Mouse (Mus musculus) splenic B cell, adult 2 months (primary cell): ENCODE data around the gene Il22.
"Not testable (repeated sequence)": the region's sequence is repeated elsewhere in the genome, so short reads cannot be mapped to it uniquely, and the experiment has no call there.

Source experiments
- DNase-seq: peaks from one replicate; pipeline ENCODE4 v3.0.0-alpha.2; 2011; ENCODE audit warnings: low read depth, low spot score
- H3K27me3 ChIP-seq: 2 replicates; pipeline ENCODE4 v1.6.1; 2012; ENCODE audit warnings: mild to moderate bottlenecking, low read length, moderate library complexity, mixed read lengths; ENCODE audit not compliant: control insufficient read depth, poor library complexity, insufficient read depth, severe bottlenecking
- H3K36me3 ChIP-seq: 2 replicates; pipeline ENCODE4 v1.6.1; 2012; ENCODE audit warnings: mild to moderate bottlenecking, low read length, moderate library complexity, mixed read lengths; ENCODE audit not compliant: control insufficient read depth, poor library complexity, insufficient read depth, severe bottlenecking

Il22 gene

DNA sequence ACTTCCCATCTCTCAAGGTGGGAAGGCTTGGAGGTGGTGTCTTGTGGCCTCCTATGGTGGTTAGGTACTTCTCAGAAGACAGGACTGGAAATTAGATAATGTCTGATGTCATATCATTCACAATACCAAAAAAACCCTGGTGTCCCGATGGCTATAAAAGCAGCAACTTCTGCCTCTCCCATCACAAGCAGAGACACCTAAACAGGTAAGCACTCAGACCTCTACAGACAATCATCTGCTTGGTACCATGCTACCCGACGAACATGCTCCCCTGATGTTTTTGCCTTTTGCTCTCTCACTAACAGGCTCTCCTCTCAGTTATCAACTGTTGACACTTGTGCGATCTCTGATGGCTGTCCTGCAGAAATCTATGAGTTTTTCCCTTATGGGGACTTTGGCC is at the start of gene Il22:
TSS of gene Il22 (plus strand) at position 301 of the 400 bp plus-strand sequence.
- no peaks in the 10 kb centered on the region for H3K36me3 ChIP-seq
- no peaks in the 10 kb centered on the region for H3K27me3 ChIP-seq
- DNase-seq, result no peak

DNA sequence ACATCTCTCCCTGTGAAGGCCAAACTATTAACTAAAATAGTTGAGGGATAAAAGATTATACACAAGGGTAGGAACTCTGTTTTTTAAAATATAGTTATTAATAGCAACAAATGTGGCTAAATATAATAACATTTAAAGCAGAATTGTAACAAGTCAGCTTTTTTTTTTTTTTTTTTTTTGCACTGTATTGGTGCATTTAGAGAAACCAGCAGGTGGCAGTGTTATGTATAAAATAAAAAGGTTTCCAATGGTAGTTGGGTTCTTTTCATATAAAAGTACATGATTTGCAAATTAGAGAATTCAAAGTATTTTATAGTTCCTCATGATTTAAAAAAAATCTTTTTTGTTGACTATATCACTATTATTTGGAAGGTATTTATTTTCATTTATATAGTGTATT is 48.8 kb upstream of the Il22 start:
- peak; percentile 56 for DNase-seq
- Histone ChIP-seq H3K36me3 (0 out of 2 replicates have a peak, but pooled peaks cover 2% of the 10 kb centered on the region), H3K27me3 (no peaks in the 10 kb centered on the region)

DNA sequence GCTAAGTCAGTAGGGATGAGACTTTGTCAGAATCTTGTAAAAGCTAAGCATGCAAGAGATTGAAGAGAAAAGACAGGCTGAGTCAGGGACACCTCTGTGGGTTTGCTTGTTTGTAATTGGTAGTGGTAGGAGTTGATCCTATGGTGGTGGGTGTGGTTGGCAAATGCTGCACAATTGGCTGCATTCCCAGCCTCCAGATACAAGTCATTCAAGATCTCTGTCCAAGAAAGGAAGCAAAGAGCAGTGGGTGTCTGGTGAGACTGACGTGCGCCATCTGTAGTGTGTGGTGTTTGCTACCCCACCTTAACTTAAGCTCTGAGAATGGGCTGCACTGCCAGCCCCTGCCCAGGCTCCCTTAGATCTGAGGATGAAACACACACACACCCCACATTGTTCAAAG is 43.6 kb upstream of the Il22 start:
- no peaks in the 10 kb centered on the region for H3K27me3 ChIP-seq
- no peak for DNase-seq
- H3K36me3 ChIP-seq, result peaks cover 2% of the 10 kb centered on the region; the same call in 1 of the 2 replicates

DNA sequence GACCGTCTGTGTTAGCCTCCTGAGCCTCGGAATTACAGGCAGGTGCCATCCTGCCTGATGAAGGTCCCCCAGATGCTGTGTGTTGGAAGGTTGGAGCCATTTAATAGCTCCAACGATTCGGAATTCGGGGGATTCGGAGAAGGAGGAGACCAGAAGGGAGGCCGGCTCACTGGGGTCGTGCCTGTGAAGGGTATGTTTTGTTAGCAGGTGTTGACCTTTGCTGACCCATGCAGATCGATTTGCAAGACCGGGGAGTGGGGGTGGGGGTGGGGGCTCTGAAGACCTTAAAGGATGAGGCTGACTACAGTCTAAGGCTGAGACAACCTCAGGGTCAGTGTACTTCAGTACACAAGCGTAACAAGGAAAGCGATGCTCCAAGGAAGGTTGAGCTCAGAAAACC is 35.5 kb upstream of the Il22 start:
- no peak for DNase-seq
- Histone ChIP-seq H3K36me3 (peaks cover 2% of the 10 kb centered on the region; the same call in 1 of the 2 replicates), H3K27me3 (no peaks in the 10 kb centered on the region)

DNA sequence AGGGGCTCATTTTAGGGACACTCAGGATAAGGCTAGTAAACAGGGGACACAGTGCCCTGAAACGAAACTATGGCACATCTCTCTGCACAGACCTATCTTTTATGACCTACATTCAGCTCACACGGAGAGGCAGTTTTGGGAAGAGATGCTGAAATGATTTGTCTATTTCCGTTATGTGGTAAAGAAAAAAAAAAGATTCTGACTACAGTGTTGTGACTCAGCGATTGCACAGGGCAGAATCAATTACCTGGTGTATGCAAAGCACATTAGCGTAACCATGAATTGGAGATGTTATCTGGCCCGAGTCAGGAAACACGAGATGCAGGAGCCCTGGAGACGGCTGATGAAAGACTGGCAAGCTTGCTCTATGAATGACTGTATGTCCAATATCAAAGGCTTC is 32.3 kb upstream of the Il22 start:
- Histone ChIP-seq H3K36me3 (no peaks in the 10 kb centered on the region), H3K27me3 (no peaks in the 10 kb centered on the region)
- no peak for DNase-seq

DNA sequence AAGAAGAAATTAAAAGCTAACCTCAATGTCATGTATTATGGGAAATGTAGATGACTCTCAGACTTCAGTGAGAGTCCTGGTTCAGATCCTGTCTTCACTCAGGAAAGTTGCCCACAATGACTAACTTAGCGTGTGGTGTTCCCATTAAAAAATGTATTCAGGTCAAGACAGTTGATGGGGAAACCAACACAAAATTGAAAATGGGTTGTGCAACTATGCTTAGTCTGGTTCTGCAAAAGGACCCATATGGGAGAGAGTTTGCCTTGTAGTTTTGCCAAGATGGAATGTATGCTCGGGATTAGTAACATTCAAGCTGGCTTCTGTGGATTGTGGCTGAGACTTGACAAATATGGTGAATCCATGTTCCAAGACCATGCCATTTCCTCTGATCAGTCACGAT is 31.9 kb upstream of the Il22 start:
- H3K27me3 ChIP-seq, result no peaks in the 10 kb centered on the region
- DNase-seq, result no peak

DNA sequence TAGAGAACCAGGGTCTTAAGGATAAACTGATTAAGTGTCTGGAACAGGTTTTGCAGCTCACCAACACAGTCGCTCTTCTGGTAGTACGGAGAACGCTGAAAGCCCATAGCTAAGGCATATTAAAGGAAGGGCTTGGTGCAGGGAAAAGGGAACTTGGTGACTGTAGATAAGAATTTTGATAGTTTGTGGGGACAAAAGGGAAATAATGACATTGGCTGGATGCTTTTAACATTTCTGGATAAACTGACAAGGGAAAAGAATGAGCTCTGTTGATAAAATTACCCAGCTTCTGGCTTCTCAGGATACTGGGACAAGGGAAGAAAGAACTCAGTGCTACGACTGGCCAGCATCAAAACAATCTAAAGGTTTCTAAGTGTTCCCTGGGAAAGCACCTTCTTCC is 29.2 kb upstream of the Il22 start:
- not testable (repeated sequence) for DNase-seq, H3K36me3 ChIP-seq, H3K27me3 ChIP-seq

More for the DNA sequence above, 31.9 kb upstream of the Il22 start:
- no peaks in the 10 kb centered on the region for H3K36me3 ChIP-seq

DNA sequence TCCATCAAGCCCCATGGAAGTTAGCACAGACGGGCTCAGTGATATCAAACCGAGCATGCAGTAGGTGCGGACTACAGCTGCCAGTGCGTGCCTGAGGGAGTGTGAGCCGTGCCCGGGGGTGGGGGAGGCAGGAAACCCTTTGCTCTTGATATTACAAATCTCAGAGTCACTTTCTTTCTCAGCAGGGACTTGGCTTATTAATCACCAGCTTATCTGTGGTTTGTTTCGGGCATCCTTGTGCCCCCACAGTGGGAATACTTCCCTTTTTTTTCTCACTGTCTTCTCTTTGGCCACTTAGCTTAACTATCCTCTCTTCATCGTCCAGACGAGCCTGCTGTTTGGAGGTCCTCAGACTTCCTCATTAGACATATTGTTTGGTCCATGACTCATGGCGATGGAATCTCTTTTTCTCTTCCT is 26.0 kb upstream of the Il22 start:
- DNase-seq, result no peak
- Histone ChIP-seq H3K36me3 (no peaks in the 10 kb centered on the region), H3K27me3 (no peaks in the 10 kb centered on the region)

DNA sequence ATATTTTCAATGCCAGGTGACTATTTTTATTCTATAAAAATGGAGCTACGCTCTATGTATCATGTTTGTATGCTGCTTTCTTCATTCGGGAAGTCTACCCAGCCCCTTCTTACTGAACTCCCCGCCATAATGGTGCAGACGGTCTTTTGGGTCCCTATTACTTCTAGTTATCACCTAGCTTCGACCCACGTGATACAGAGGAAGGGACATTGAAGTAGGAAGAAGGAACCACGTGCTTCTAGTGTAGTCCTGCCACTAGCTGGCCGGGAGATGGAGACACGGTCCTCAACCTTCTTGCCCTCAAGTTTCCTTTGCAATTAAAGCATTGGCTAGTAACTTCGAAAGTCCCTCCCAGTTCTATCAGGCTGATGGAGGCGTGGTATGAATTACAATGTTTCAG is 25.5 kb upstream of the Il22 start:
- no peak for DNase-seq
- Histone ChIP-seq H3K27me3 (no peaks in the 10 kb centered on the region), H3K36me3 (no peaks in the 10 kb centered on the region)

DNA sequence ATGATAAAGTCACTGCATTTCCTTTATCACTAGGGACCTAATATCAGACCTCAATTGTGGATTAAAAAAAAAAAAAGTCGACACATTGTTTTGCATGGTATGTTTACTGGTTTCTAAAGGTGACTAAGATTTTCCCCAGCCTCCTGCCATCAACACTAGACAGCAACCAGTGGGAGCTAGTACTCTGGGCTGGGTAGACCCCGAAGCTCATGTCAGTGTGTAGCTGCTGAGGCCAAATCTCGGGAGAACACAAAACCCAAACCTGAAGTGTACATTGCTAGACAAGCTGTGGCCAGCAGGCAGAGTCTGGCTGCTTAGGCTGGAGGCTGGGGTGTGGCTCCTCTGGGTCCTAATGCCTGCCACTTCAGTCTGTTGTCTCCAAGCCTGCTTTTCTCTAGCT is 9.6 kb upstream of the Il22 start:
- H3K27me3 ChIP-seq, H3K36me3 ChIP-seq, DNase-seq: not testable (repeated sequence)

DNA sequence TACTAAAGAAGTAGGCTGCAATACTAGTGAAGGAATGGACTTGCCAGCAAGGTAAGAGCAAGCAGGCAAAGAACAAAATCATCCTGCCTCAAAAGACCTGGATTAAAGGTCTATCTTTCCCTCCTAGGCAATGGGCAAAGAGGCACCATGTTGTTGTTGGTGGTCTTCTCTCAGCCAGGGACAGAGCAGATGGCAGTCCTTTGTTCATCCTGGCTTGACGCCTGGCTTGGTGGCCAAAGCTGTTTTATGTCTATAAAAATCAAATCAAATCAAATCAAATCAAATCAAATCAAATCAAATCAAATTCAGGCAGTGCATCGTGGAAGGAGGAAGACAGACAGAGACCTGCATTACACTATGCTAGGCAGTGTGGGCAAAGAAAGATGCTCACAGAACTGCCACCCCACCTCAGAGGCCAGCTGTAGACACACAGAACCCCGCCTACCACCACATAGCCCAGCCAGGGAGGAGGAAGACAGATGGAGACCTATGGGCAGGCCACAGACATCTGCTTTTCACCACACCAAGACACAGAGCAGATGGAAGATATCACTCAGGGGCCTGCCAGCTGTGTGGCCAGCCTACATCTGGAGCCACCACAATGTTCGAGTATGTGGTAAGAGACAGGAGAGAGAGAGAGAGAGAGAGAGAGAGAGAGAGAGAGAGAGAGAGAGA is 11.1 kb downstream of the Il22 start:
- DNase-seq, H3K36me3 ChIP-seq, H3K27me3 ChIP-seq: not testable (repeated sequence)

DNA sequence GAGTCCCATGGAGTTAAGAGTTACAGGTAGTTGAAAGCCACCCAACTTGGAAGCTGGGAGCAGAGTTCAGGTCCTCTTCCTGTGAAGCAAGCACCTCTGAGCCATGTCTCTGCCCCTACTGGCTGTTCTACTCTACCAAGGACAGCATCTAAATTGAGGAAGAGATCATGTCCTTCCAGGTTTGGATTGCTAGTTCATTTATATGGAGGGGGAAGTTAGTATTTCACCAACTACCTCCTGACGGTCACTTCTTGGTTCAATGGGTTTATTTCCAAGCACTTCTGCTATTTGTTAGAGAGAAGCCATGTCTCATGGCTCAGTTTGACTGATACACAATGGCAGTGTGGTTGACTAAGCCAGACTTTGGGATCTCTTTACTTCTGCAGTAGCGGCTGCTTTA is 22.9 kb downstream of the Il22 start:
- not testable (repeated sequence) for H3K36me3 ChIP-seq, DNase-seq

DNA sequence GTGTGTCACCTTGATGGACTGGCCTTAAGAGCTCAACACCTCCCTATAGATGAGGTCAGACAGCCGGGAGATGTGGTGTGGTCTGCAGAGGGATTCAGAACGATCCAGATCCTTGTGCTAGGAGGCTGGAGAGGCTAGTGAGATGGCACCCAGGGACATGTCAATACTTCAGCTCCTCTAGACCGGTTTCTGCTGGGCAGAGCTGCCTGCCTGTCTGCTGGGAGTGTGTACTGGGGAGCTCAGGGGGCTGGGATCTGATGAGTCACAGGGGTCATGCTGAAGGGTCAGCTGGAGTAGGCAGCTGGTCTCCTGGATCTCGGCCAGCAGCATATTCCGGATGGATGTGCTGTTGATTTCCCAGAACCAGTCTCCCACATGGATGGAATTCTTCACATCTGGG is 27.9 kb downstream of the Il22 start:
- DNase-seq, H3K27me3 ChIP-seq: not testable (repeated sequence)

More for the DNA sequence above, 22.9 kb downstream of the Il22 start:
- H3K27me3 ChIP-seq, result not testable (repeated sequence)

DNA sequence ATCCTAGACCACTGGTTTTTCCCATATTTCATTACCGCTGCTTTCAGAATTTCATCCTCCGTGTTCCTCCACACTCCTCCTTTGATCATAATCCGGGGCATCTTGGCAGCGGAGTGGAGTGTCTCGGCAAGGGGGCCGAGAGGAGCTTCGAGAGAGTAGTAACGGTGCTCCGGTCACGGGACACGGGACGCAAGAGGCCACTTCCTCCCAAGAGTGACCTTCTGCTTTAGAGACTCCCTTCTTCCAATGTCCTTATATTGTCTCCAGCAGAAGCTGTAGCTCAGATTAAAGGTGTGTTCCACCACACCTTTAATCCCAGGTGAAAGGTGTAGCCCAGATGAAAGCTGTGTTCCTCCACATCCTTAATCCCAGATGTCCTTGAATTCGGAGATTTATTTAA is 35.9 kb downstream of the Il22 start, which contains the start of gene Gm32717:
TSS of gene Gm32717 (minus strand) at position 101 of the 400 bp plus-strand sequence.
- DNase-seq, H3K27me3 ChIP-seq: not testable (repeated sequence)

More for the DNA sequence above, 27.9 kb downstream of the Il22 start:
- H3K36me3 ChIP-seq, result not testable (repeated sequence)

DNA sequence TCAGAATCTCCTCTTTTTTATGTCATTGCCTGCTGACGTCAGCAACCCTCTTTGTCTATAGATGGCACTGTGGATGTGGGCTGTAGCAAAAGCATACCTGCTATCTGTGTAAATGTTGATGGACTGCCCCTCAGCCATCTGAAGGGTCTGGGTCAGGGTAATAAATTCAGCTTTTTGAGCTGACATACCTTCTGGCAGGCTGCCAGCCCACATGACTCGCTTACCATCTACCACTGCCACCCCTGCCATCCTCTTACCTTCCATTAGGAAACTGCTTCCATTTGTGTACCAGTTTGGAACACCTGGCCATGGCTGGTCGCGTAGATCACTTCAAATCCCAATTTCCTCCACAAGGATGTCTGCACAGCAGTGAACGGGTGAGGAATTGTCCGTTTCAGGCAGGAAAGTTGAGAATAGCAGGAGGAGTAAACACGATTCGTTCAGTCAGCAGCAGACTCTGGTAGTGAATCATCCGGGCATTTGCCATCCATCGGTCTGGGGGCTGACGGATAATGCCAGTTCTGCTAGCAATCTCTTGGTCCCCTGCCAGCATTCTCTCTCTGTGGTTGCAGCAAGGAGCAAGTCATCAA is 44.4 kb downstream of the Il22 start:
- not testable (repeated sequence) for DNase-seq, H3K27me3 ChIP-seq, H3K36me3 ChIP-seq

More for the DNA sequence above, 35.9 kb downstream of the Il22 start, which contains the start of gene Gm32717:
- not testable (repeated sequence) for H3K36me3 ChIP-seq
